Mouse (Mus musculus): ENCODE data around the gene Polr2m.

Gene Polr2m

GRCm38 (mm10) chr9:71475536-71475935, 10.2 kb downstream of the Polr2m start:
- DNase-seq (ENCODE audit: low read depth, low spot score) = no peak

- DNase-seq (ENCODE audit: low read depth, low spot score) = no peak
Observed at GRCm38 (mm10) chr9:71467434-71467833, 18.3 kb downstream of the Polr2m start.

GRCm38 (mm10) chr9:71466111-71466510, 19.6 kb downstream of the Polr2m start:
- DNase-seq (ENCODE audit: low read depth, low spot score) = peak; percentile 69

- DNase-seq (ENCODE audit: low read depth, low spot score) = no peak
Observed at GRCm38 (mm10) chr9:71463072-71463667, 22.6 kb downstream of the Polr2m start.

GRCm38 (mm10) chr9:71456738-71457137, 29.0 kb downstream of the Polr2m start:
- no peak for DNase-seq (ENCODE audit: low read depth, low spot score)

- DNase-seq (ENCODE audit: low read depth, low spot score) = no peak
Observed at GRCm38 (mm10) chr9:71453917-71454316, 31.8 kb downstream of the Polr2m start.

GRCm38 (mm10) chr9:71453352-71453751, 32.4 kb downstream of the Polr2m start:
- no peak for DNase-seq (ENCODE audit: low read depth, low spot score)

GRCm38 (mm10) chr9:71450626-71451025, 35.1 kb downstream of the Polr2m start:
- no peak for DNase-seq (ENCODE audit: low read depth, low spot score)

GRCm38 (mm10) chr9:71447573-71447972, 38.2 kb downstream of the Polr2m start:
- DNase-seq (ENCODE audit: low read depth, low spot score) = peak; percentile 54

GRCm38 (mm10) chr9:71445308-71445707, 40.4 kb downstream of the Polr2m start:
- DNase-seq (ENCODE audit: low read depth, low spot score) = no peak

GRCm38 (mm10) chr9:71438146-71438545, 47.6 kb downstream of the Polr2m start:
- no peak for DNase-seq (ENCODE audit: low read depth, low spot score)

Measured in ES-CJ7 (cell line).